Mouse (Mus musculus) cortical plate, adult 2 months (tissue): ENCODE results near the gene Tmem123.

Experiments used
- CTCF ChIP-seq: fragments of 200-500 bp; IDR thresholded peaks from 2 replicates; pipeline ENCODE4 v1.5.1; 2011; ENCODE audit warnings: mild to moderate bottlenecking, control low read depth, low read length; ENCODE audit not compliant: insufficient read depth; ENCODE audit errors: extremely low read depth
- POLR2A ChIP-seq: fragments of 200-500 bp; IDR thresholded peaks from 2 replicates; pipeline ENCODE4 v1.6.1; 2011; ENCODE audit warnings: mild to moderate bottlenecking, low read length, control low read depth; ENCODE audit not compliant: insufficient read depth; ENCODE audit errors: extremely low read depth

GRCm38 (mm10) chr9:7788411-7788810 lies 24.6 kb downstream of the Tmem123 start:
- no peak for TF ChIP-seq POLR2A
- no peak for TF ChIP-seq CTCF
